Mouse (Mus musculus) hematopoietic stem cell, adult 5-6 weeks (primary cell): ENCODE results near the gene Gnaq. TPM values are rescaled to one million over a fixed set of nuclear protein-coding genes. Genes with fewer than 3 reads are reported as not detected.

ENCODE experiments used
- ATAC-seq, 2 experiments: fragments of 125-278 bp in 1 of 2; replicated peaks in 1 of 2; 2 replicates each; pipeline ENCODE4 v1.8.0; 2016 to 2017; ENCODE audit warnings: inconsistent platforms in 2 of 2, mild to moderate bottlenecking in 2 of 2, moderate number of reproducible peaks in 2 of 2, low read depth in 1 of 2, moderate TSS enrichment in 1 of 2; ENCODE audit not compliant: low FRiP score in 2 of 2, poor library complexity in 2 of 2, severe bottlenecking in 2 of 2, insufficient read depth in 1 of 2, low TSS enrichment in 1 of 2
- total RNA-seq: library from RNA; stranded (forward); fragments of 172-1452, 232-1000 nt; gene quantifications from 2 replicates; pipeline ENCODE4 v1.2.3, GENCODE M21; 2017

Gene Gnaq
- total RNA-seq, 1 experiment from 2014 or later, result 21.0 TPM

- peak; percentile 63 to 69 for ATAC-seq
Measured at GRCm38 (mm10) chr19:16318128-16318811, 185.6 kb downstream of the Gnaq start.

DNA sequence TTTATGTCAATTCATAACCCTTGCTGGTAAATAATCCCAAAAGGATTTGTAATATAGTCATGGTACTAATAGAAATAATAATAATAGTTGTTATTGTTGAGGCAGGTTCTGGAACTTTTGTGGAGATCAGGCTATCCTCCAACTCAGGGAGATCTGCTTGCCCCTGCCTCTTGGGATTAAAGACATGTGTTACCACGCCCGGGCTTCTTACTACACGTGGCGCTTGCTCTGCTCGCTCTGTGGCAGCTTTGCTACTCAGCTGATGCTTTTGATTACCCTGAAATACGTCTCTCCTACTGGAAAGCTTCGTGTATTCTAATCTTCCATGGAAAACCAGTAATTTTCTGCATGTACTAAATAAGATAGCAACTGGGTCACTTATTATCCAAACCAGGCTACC lies 187.4 kb downstream of the Gnaq start:
- ATAC-seq, result no peak

DNA sequence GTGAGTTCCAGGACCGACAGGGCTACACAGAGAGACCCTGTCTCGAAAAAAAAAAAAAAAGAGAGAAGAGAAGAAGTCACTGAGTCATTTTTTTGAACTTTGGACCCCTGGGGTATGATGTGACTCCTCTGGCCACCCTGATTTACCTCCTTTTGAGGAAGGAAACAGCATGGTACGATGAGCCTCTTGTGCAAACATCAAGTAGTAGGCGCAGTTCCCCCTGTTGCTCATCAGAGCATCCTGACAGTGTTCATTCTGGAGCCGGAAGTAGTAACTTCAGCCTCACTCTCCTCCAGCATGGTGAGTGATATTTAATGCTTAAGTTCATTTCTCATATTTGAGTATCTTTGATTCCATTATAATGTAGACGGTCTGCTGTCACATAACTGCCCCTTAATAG lies 190.4 kb downstream of the Gnaq start:
- 0 out of 4 replicates have a peak, but pooled peaks of 1 of the 2 experiments have one; percentile 21 for ATAC-seq

GRCm38 (mm10) chr19:16324239-16324638 lies 191.6 kb downstream of the Gnaq start:
- no peak for ATAC-seq

DNA sequence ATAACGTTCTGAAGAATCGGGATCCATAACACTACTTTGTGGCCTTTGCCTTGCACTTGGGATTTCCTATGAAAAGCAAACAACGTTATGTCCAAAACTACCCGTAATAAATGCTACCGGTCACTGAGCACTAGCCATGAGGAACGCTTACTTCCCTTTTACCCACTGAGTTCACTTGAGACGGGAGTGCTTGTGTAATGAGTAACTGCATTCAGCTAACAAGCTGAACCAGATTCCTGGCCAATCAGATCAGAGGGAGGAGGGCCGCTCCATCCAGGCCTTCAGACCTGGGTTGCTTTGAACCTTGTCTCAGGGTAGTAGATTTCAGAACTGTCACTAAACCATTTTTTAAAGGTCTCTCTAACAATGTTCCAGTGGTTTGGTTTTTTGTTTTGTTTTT lies 193.3 kb downstream of the Gnaq start:
- peak; percentile 37 to 47; a peak in 2 of 4 replicates for ATAC-seq

- ATAC-seq, result no peak
Measured at GRCm38 (mm10) chr19:16327401-16328073, 194.9 kb downstream of the Gnaq start.

DNA sequence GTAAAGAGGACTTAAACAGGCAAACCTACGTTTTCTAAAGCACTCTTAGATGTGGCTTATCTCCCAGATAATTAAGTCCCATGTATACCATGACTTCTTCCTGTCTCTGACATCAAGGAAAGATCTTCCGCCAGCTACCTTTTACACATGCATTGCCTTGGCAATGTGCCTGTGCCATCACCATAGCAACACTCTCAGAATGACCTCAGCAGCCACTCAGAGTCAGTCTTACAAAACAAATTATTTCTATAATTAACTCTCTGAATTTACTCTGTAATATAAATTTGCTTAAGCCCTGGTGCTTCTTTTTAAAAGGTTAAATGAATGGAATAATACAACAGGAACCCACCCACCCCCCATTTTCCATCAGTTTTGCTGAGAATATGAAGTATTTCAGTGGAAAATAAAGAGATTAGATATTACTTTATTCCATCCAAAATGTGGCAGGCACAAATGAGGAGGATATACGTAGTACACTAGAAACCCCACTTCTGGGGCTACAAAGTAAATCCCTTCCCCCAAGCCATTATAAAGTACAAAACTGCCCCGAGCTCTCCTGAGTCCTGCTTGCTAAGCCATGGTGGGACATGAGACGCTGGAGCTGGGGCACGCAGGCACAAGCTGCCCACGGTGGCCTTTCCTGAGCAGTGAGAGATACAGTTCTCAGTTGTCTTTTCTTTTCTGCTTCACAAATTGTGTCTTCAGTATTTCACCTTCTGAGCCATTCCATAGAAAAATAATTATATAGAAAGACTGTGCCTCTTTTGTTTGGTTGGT lies 195.6 kb downstream of the Gnaq start:
- peak; percentile 51 to 56; a peak in 2 of 4 replicates for ATAC-seq

- ATAC-seq, result no peak
Measured at GRCm38 (mm10) chr19:16329056-16329455, 196.4 kb downstream of the Gnaq start.

DNA sequence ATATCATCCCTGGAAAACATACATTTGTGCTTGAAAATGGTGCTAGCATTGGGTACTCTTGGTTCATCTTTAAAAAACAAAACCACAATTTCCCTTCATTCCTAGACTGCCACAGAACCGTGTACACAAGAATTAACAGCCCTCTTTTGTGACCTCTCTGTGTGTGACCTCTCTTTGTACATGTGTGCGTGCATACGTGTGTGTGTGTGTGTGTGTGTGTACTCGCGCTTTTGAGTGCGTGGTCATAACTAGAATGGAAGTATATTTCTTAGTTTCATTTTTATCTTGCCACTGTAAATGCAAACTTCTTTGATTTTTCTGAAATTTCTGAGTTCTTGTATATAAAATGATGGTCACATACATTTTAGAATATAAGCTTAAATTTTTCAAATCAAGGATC lies 197.0 kb downstream of the Gnaq start:
- no peak for ATAC-seq

DNA sequence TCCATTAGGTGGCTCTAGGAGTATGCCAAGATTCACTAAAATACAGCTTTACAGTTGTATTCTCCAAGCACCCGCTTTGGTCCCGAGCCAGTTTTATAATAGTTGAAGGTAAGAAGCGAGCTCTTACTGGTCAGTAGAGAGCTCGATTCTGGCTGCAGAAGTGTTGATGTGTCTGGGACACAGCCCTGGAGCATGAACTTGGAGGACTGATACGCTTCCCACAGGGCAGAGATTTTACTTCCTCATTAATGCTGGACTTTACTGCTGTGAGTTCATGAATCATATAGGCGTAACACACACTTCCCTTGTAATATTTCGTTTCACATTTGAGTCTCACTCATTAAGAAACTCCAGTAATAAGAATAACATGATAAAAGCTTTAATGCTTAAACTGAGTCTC lies 197.5 kb downstream of the Gnaq start:
- ATAC-seq, result peak in 1 of 2 experiments; percentile 46; a peak in 1 of 4 replicates

DNA sequence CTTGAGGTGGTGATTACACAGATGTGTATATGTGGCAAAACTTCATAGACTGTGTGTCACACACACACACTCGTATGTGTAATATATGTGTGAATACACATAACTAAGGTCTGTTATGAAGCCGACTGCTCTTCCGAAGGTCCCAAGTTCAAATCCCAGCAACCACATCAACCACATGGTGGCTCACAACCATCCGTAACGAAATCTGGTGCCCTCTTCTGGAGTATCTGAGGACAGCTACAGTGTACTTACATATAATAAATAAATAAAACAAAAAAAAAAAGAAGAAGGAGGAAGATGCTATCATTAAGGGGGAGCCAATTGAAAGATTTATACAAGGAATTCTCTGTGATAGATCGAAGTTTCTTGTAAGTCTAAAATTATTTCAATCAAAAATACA lies 198.4 kb downstream of the Gnaq start:
- no peak for ATAC-seq

- ATAC-seq, result no peak
Measured at GRCm38 (mm10) chr19:16337866-16338530, 205.4 kb downstream of the Gnaq start.

DNA sequence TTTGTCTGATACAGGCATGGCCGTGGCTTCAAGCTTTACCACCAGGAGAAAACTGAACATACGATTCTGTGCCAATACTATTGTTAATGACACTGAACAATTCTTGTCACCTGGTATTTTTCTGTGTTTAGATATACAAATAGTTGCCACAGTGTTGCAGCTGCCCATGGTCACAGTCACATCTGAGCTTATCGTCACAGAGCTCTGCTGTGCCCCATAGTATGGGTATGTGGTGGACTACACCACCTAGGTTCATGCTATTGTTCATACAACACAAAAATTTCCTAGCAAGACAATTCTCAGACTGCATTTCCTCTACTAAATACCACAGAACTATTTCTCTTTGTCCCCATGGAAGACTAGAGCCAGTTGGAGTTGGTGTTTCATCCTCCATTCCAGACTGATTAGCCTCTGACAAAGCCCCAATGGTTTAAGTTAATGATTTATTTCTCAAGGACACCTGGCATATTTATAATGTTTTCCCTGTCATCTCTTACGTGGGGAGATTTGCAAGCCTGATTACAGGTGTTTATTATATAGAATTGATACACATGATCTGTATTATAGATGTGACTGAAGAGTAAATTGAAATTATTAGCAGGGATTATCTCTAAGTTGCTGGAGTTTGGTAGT lies 207.4 kb downstream of the Gnaq start:
- no peak for ATAC-seq

DNA sequence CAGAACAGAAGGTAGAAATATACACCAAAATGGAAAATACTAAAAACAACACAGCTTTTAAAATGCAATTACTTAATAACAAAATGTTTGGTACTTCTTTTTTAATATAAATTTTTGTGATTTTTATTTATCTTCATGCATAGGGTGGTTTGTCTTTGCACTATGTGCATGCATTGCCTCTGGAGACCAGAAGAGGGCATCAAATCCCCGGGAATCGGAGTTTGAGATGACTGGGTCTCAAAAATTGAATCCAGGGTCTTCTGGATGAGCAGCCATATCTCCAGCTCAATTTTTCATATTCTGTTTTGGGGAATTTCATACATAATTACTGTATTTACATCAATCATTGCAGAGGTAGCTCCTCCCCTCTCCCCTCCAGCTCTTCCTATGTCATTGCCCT lies 210.1 kb downstream of the Gnaq start:
- no peak for ATAC-seq

DNA sequence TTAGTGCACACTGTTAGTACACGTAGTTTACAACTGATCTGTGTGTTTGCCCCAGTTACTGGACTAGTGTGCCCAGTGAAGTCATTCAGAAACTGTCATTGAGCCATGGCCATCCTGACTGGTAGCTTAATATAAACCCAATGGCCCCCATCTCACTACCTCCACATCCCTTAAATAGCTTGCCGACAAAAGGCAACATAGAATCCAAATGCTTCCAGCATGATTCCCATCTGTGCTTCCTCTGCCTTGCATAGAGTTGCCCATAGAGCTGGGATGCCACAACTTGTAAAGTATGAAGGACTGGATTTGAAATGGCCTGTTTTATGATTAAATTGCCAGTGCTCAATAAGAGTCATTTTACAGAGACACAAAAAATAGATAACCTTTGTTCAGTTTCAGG lies 212.9 kb downstream of the Gnaq start:
- no peak for ATAC-seq

- no peak for ATAC-seq
Measured at GRCm38 (mm10) chr19:16347037-16347436, 214.4 kb downstream of the Gnaq start.

DNA sequence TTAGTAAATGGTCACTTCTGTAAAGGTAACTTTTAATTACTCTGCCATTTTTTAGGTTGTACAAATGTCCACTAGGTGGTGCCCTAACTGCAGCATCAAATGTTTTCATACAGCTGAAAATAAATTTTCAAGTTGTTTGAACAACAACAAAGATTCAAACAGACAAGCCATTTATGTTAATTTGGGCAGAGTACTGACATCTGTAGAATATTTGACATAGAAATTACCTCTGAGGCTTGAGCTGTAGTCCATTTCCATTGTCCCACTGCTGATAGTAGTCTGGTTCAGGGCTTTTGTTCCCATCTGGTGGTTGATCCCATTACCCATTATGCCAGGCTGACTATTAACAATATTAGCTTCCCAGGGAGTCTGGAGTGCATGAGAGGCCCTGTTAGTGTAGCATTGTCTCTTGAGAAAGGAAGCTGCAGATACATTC lies 221.1 kb downstream of the Gnaq start:
- ATAC-seq, result peak in 1 of 2 experiments; percentile 62; a peak in 3 of 4 replicates
